Mouse (Mus musculus) cerebellum, adult 2 months (tissue): ENCODE results near the gene Grik4.

Experiments used
- CTCF ChIP-seq: fragments of 200-500 bp; IDR thresholded peaks from 2 replicates; pipeline ENCODE4 v1.5.1; 2011; ENCODE audit warnings: low read depth, mild to moderate bottlenecking, control low read depth, low read length, moderate library complexity, borderline replicate concordance; ENCODE audit not compliant: insufficient read depth
- POLR2A ChIP-seq: fragments of 200-500 bp; IDR thresholded peaks from 2 replicates; pipeline ENCODE4 v1.6.1; 2011; ENCODE audit warnings: low read length, control low read depth, borderline replicate concordance; ENCODE audit not compliant: insufficient read depth

GRCm38 (mm10) chr9:42987988-42988387 lies 43.7 kb upstream of the Grik4 start:
- TF ChIP-seq CTCF (no peak), POLR2A (no peak)
